Mouse (Mus musculus) kidney, postnatal 0 days (tissue): ENCODE results near the gene Sigmar1. TPM values are rescaled to one million over a fixed set of nuclear protein-coding genes. Genes with fewer than 3 reads are reported as not detected.
A peak's percentile ranks its signal among the peaks of the same experiment; 100 is the strongest.

ENCODE experiments used
- ATAC-seq: fragments of 200-750 bp; cut with Nextera tagmentation; replicated peaks from 2 replicates; pipeline ENCODE4 v1.8.0; 2017; ENCODE audit warnings: low read depth, moderate number of reproducible peaks, moderate TSS enrichment, moderate library complexity; ENCODE audit not compliant: low FRiP score
- DNase-seq: peaks from one replicate; pipeline ENCODE4 v3.0.0-alpha.2; 2016; ENCODE audit warnings: low spot score
- H3K27ac ChIP-seq: fragments of 300-500 bp; sonication (generic); 2 replicates; pipeline ENCODE4 v1.5.1; 2014; ENCODE audit warnings: mild to moderate bottlenecking
- H3K27me3 ChIP-seq: fragments of 300-500 bp; sonication (generic); 2 replicates; pipeline ENCODE4 v1.6.1; 2014; ENCODE audit warnings: low read length, mixed read lengths; ENCODE audit not compliant: insufficient read depth
- H3K36me3 ChIP-seq: fragments of 300-500 bp; sonication (generic); 2 replicates; pipeline ENCODE4 v1.6.1; 2014; ENCODE audit warnings: low read length, mixed read lengths; ENCODE audit not compliant: insufficient read depth
- H3K4me1 ChIP-seq: fragments of 300-500 bp; sonication (generic); replicated peaks from 2 replicates; pipeline ENCODE4 v1.6.1; 2014; ENCODE audit warnings: antibody characterized with exemption, low read length, mixed read lengths; ENCODE audit not compliant: insufficient read depth
- H3K4me2 ChIP-seq: fragments of 300-500 bp; sonication (generic); 2 replicates; pipeline ENCODE4 v1.6.1; 2014; ENCODE audit warnings: mild to moderate bottlenecking, low read length, moderate library complexity, mixed read lengths
- H3K4me3 ChIP-seq: fragments of 300-500 bp; sonication (generic); replicated peaks from 2 replicates; pipeline ENCODE4 v1.5.1; 2014; ENCODE audit warnings: low read depth, low read length
- H3K9ac ChIP-seq: fragments of 300-500 bp; sonication (generic); 2 replicates; pipeline ENCODE4 v1.6.1; 2014; ENCODE audit warnings: low read depth, low read length
- H3K9me3 ChIP-seq: fragments of 300-500 bp; sonication (generic); replicated peaks from 2 replicates; pipeline ENCODE4 v1.6.1; 2016; ENCODE audit warnings: low read length, inconsistent platforms, mixed read lengths
- CTCF ChIP-seq: IDR thresholded peaks from 2 replicates; pipeline ENCODE4 v1.5.1; 2016; ENCODE audit warnings: antibody characterized with exemption, low read depth, mild to moderate bottlenecking, moderate library complexity
- WGBS: fragments of 180-500 bp; shearing (Covaris S2); extraction: QIAGEN DNeasy Blood & Tissue Kit; methylation state at CpG from one replicate; pipeline ENCODE4 v1.1.7; 2014; 5-methylcytosine and 5-hydroxymethylcytosine counted together
- polyA plus RNA-seq: library from polyadenylated mRNA; unstranded; fragments of >200 nt; fragmentation: Nextera tagmentation; extraction: Ambion mirVana; gene quantifications from 2 replicates; pipeline ENCODE4 v1.2.1, GENCODE M21; 2015

Gene Sigmar1
- polyA plus RNA-seq, 1 experiment from 2014 or later, result 58.4 TPM

DNA sequence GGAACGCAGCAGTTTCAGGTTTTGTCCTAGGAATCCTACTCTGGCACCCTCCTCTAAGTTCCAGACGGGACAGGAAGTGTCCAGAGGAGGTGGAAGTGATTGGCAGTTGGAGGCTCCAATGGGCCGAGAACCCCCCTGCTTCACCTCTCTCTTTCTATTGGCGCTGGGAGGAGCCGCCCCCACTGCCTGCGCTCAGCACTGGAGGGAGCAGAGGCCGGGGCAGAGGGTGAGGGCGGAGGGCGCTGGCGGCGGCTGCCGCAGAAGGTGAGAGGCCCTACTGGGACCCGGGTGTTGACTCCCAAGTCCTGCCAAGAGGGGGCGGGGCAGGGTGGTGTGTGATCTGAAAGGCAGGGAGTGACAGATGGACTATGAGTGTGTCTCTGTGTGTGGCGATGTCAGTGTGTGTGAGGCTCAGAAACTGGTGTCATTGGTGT lies 4.3 kb upstream of the Sigmar1 start:
- DNase-seq, result peak; percentile 97
- H3K27ac ChIP-seq, result peak overlapping the region; percentile 92
- no peaks in the 10 kb centered on the region for H3K36me3 ChIP-seq
- H3K4me3 ChIP-seq, result peak overlapping the region; percentile 41
- peak; percentile 53 for TF ChIP-seq CTCF
- H3K9me3 ChIP-seq, result no peaks in the 10 kb centered on the region
- H3K4me1 ChIP-seq, result peaks cover 34% of the 10 kb centered on the region
- H3K4me2 ChIP-seq, result peak overlapping the region; percentile 70
- H3K27me3 ChIP-seq, result no peaks in the 10 kb centered on the region
- ATAC-seq, result peak; percentile 93
- H3K9ac ChIP-seq, result peak overlapping the region; percentile 51
- WGBS, result under 1% methylated on average over 15 of the region's 15 CpGs

DNA sequence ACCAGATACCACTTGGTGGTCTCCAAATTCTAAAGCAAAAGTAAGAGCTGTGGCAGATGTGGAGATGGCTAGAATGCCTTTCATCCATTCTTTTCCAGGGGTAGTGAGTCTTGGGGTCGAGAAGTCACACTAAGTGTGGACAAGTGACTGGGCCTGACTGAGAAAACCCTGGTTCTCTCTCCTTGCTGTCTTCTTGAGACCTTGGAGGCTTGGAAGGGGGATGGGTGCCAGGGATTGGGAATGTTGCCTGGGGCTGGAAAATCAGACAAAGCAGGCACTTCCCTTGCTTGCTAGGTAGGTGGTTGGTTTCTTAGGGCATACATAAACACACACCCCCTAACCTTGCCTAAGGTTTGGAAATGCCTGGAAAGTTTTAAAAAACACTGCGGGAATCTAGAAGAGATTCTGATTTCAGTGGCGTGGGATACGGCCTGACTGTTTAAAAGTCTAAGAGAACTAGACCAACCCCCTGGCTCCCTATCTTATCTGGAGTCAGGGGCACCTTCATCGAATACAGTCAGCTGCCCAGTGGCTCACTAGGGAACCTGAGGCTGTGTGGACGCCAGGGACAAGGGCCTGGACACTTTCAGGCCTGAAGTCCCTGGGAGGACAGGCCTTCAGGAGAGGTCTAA lies 3.8 kb upstream of the Sigmar1 start:
- peak overlapping the region; percentile 92 for H3K27ac ChIP-seq
- 28% methylated on average over 6 of the region's 6 CpGs for WGBS
- DNase-seq, result no peak
- H3K4me3 ChIP-seq, result peak overlapping the region; percentile 41; the same call in 1 of the 2 replicates
- no peak for TF ChIP-seq CTCF
- peaks cover 36% of the 10 kb centered on the region for H3K4me1 ChIP-seq
- no peaks in the 10 kb centered on the region for H3K36me3 ChIP-seq
- no peaks in the 10 kb centered on the region for H3K9me3 ChIP-seq
- peak overlapping the region; percentile 51 for H3K9ac ChIP-seq
- peak overlapping the region; percentile 70 for H3K4me2 ChIP-seq
- H3K27me3 ChIP-seq, result no peaks in the 10 kb centered on the region
- no peak for ATAC-seq

DNA sequence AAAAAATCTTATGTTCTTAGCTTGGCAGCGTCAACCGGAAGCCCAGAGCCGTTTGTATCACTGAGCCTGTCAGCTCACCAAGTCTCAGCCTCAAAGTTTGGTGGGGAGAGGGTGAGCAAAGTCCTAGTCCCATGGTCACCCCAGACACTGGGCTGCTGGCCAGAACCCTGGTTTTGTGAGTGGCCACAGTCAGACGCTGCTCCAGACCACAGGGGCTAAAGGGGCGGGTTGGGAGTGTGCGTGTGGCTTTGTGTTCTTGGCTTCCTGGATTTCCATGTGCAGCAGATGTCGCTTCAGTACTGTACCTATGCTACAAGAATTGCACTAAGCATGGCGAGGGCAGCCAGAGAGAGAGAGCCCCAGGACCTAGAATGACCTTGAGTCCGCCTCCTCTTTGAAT lies 3.2 kb upstream of the Sigmar1 start:
- Histone ChIP-seq H3K27ac (peak overlapping the region; percentile 92), H3K27me3 (no peaks in the 10 kb centered on the region), H3K4me2 (no peak overlapping the region), H3K36me3 (no peaks in the 10 kb centered on the region), H3K9ac (no peak overlapping the region), H3K4me3 (no peak overlapping the region), H3K9me3 (no peaks in the 10 kb centered on the region), H3K4me1 (peaks cover 39% of the 10 kb centered on the region)
- ATAC-seq, result no peak
- TF ChIP-seq CTCF, result no peak
- peak; percentile 42 for DNase-seq
- 73% methylated on average over 9 of the region's 9 CpGs for WGBS

DNA sequence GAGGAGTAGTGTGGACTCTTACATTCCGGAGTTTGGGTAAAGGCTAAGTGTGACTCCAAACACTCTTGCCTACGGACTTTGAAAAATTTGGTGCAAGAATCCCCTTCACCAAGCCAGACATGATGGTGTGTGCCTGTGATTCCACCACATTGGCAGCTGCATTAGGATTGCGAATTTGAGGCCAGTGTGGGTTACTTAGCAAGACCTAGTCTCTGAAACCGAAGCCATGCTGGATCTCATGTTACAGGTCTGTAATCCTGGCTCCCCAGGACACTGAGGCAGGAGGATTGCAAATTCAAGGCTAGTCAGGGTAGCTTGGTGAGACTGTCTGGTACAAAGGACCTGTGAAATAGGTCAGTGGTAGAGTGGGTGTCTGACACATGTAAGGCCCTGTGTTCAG lies 2.7 kb upstream of the Sigmar1 start:
- H3K27ac ChIP-seq, result peak overlapping the region; percentile 44; the same call in 1 of the 2 replicates

DNA sequence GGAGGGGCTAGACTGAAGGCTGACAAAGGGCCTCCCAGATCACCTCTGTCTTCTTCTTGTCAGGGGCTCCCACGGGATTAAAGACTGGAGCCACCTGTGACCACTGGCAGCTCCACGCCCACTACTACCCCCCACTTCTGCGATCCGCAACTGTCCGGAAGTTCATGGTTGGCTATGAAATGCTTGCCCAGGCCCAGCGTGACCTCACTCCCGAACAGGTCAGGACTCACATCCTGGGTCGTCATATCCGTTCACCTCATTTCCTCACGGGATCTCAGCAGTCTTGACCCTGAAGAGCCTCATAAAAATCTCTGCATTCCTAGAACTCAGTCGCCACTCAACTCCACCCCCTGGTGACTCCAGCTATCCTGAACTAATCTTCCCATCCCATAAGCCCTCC lies 2.1 kb upstream of the Sigmar1 start:
- Histone ChIP-seq H3K9me3 (no peaks in the 10 kb centered on the region), H3K27ac (0 out of 2 replicates have a peak overlapping the region, but pooled peaks have one; percentile 44), H3K4me3 (no peak overlapping the region), H3K27me3 (no peaks in the 10 kb centered on the region), H3K36me3 (no peaks in the 10 kb centered on the region), H3K4me2 (no peak overlapping the region), H3K9ac (no peak overlapping the region), H3K4me1 (peaks cover 39% of the 10 kb centered on the region)
- peak; percentile 45 for DNase-seq
- ATAC-seq, result no peak
- 23% methylated on average over 11 of the region's 11 CpGs for WGBS
- TF ChIP-seq CTCF, result no peak

More for the DNA sequence above, 2.7 kb upstream of the Sigmar1 start:
- Histone ChIP-seq H3K4me2 (no peak overlapping the region), H3K9me3 (no peaks in the 10 kb centered on the region), H3K4me3 (no peak overlapping the region), H3K36me3 (no peaks in the 10 kb centered on the region), H3K4me1 (peaks cover 39% of the 10 kb centered on the region), H3K9ac (no peak overlapping the region), H3K27me3 (no peaks in the 10 kb centered on the region)
- DNase-seq (no peak), ATAC-seq (no peak)
- 86% methylated on average over 4 of the region's 4 CpGs for WGBS
- no peak for TF ChIP-seq CTCF

DNA sequence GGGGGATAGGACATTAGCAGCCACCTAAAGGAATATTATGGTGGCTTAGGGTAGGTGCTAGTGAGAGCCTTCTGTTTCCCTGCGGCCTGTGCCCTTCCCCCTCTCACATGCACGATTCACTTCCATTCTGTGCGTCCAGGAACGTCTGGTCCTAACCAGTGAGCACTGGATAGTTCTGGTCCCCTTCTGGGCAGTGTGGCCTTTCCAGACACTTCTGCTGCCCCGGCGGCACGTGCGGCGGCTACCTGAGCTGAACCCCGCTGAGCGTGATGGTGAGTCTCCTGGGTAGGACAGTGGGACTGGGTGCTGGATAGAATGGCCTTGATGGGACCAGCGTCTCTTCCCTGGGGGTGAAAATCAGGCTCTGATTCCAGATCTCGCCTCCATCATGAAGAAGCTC lies 1.4 kb upstream of the Sigmar1 start:
- DNase-seq, result no peak
- Histone ChIP-seq H3K9me3 (no peaks in the 10 kb centered on the region), H3K9ac (no peak overlapping the region), H3K4me2 (no peak overlapping the region), H3K27me3 (no peaks in the 10 kb centered on the region), H3K27ac (no peak overlapping the region), H3K36me3 (no peaks in the 10 kb centered on the region), H3K4me1 (peaks cover 34% of the 10 kb centered on the region), H3K4me3 (no peak overlapping the region)
- TF ChIP-seq CTCF, result no peak
- WGBS, result 86% methylated on average over 13 of the region's 13 CpGs
- no peak for ATAC-seq
